Mouse (Mus musculus) stomach, postnatal 0 days (tissue): ENCODE measurements around the gene Dst.

Experiments
- CTCF ChIP-seq: IDR thresholded peaks from 2 replicates; pipeline ENCODE4 v1.5.1; 2016; ENCODE audit warnings: antibody characterized with exemption, low read depth, mild to moderate bottlenecking, moderate library complexity
- EP300 ChIP-seq: optimal IDR thresholded peaks from 2 replicates; pipeline ENCODE3; 2016; ENCODE audit warnings: antibody characterized with exemption

- TF ChIP-seq CTCF (no peak), EP300 (no peak)
Observed at GRCm38 (mm10) chr1:34044675-34045074, 136.7 kb downstream of the Dst start.
